Mouse (Mus musculus) layer of hippocampus, postnatal 36 days (tissue): ENCODE data around the gene Asf1a. TPM values are rescaled to one million over a fixed set of nuclear protein-coding genes. Genes with fewer than 3 reads are reported as not detected.
"Not testable (repeated sequence)": the region's sequence is repeated elsewhere in the genome, so short reads cannot be mapped to it uniquely, and the experiment has no call there.

Experiments
- DNase-seq, 2 experiments: peaks; one replicate each; pipeline ENCODE4 v3.0.0; 2022
- total RNA-seq, 2 experiments: library from RNA; stranded (reverse); gene quantifications; 2 replicates each; pipeline ENCODE4 v1.2.3; 2021

Gene Asf1a
- total RNA-seq, 2 experiments from 2014 or later = 22.9 to 30.4 TPM

DNA sequence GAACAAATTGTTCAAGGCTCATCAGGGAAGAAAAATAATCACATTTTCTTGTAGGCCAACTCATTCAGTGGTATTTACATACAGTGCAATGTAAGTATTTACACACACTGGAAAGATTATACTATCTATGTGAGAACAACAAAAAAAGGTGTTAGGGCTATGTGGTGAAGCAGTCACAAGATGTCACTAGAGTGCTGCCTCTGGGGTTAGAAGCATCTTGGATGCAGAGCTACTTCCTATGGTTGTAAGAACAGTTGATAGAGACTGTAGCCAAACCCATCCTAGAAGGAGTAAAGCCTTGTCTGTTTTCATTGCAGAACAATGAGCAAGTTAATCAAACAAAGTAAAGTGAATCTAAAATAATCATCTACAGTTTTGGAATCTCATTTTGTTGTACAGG, 45.0 kb downstream of the Asf1a start:
- DNase-seq = peak; percentile 10 to 32

DNA sequence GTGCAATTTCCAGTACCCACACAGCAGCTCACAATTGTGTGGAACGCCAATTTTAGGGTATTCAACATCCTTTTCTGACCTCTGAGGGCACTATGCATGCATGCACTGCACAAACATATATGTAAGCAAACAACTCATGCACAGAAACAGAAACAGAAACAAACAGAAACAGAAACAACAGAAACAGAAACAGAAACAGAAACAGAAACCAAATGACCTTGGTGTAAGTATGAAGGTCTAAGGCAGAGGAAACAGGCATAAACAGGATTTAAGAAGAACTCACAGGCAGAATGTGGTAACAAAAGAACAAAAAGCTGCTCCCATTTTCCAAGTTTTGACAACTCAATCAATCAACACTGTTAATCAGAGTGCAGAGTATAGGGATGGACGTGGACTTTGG, 54.1 kb downstream of the Asf1a start:
- no peak for DNase-seq

DNA sequence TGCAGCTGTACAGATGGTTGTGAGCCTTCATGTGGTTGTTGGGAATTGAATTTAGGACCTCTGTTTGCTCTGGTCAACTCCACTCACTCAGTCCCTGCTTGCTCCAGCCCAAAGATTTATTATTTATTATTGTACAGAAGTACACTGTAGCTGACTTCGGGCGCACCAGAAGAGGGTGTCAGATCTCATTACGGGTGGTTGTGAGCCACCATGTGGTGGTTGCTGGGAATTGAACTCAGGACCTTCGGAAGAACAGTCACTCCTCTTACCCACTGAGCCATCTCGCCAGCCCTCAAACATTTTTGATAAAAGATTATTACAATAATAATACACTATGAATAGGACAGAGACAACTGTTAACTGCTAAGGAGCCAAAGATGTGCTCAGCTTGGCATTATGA, 57.7 kb downstream of the Asf1a start:
- not testable (repeated sequence) for DNase-seq

Other genes with a start within 250 kb of the Asf1a start
- 10 to 100 TPM; 23.6 to 24.6 TPM for gene Cep85l, start 216.8 kb upstream of the Asf1a start, total RNA-seq
- gene Mcm9, start 33.7 kb downstream of the Asf1a start, total RNA-seq = 1 to 10 TPM; 4.7 to 6.2 TPM
- gene Fam184a, start 154.4 kb downstream of the Asf1a start, total RNA-seq = 10 to 100 TPM; 21.1 to 22.9 TPM